Mouse (Mus musculus): ENCODE results near the gene Ap5s1.

The Ap5s1 gene

GRCm38 (mm10) chr2:131206778-131207177 is at the start of gene Ap5s1:
Gene Ap5s1, plus strand, starts transcription at chr2:131207078.
- DNase-seq (ENCODE audit: low read depth): no peak

DNA sequence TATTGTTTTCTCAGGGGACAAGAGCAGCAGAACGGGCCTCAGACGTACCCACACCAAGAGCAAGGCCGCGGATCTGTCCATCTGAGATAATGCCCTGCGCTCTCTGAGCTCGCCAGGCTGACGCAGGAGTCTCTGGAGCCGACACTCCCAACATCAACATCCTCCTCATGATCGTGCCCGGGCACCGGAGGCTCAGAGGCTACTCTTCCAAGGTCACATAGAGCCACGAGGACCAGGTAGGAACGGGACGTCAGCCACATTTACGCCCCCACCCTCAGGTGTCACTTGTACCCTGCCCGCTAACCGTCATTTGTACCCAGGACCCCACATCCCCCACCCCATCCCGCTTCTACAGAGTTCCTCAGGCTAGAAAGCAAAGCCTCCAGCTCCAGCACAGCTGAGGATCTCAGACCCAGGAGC is 47.4 kb upstream of the Ap5s1 start:
- no peak for DNase-seq (ENCODE audit: low read depth)

GRCm38 (mm10) chr2:131159938-131160581 is 46.8 kb upstream of the Ap5s1 start, which contains the start of gene 1700037H04Rik:
Gene 1700037H04Rik, minus strand, starts transcription at chr2:131160081.
- DNase-seq (ENCODE audit: low read depth): peak; percentile 100

DNA sequence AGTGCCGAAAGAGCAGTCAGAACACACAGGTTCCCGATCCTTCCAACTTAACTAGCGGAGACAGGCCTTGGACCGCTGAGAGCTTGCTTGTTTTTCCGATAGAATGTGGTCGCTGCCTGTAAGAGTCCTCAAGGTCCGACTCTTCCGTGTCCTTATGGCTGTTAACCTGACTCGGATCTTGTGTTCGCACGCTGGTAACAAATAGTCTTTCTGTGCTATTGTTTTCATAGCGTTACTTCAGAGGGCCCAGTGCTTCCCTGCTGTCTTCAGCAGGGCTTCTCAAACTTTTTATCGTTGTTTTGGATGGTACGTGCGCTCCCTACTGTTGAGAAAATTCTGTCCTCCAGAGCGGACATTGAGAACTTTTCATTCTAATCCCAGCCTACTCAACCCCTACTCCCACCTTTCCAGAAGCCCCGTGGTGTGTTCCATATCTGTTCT is 46.2 kb upstream of the Ap5s1 start:
- no peak for DNase-seq (ENCODE audit: low read depth)

- DNase-seq (ENCODE audit: low read depth): no peak
Observed at GRCm38 (mm10) chr2:131163924-131164323, 43.0 kb upstream of the Ap5s1 start.

DNA sequence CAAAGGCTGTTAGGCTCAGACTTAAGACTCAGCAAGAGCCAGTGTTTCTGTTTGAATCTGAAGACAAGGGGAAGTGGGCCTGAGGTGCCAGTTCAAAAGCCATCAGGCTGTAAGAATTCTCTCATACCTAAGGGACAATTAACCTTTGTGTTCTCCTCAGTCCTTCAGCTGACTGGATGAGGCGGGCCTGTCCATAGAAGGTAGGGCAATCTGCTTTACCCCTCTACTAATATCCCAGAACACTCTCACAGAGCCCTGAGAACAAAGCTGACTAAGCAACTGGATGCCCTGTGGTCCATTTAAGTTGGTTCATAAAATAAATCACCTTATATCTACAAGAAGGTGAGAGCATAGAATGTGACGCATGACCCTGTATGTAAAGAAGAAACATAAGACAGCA is 40.7 kb upstream of the Ap5s1 start:
- no peak for DNase-seq (ENCODE audit: low read depth)

DNA sequence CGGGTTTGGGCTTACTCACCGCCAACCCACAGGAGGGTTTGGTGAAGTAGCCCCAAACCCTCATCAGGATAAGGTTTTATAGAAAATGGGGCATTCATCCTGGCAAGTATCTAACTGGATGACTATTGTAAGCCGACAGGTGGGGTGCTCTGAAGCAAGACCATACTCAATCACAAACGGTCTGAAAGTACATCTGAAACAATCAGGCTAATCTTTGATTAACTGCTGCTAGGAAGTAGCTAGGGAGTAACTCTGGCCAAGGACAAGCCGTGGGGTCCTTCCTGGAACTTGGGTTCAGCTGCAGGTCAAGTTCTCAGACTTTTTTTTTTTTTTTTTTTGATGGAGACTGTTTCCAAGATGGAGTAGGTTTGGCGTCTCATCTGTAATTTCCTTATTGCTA is 38.9 kb upstream of the Ap5s1 start:
- no peak for DNase-seq (ENCODE audit: low read depth)

GRCm38 (mm10) chr2:131168914-131169313 is 38.0 kb upstream of the Ap5s1 start:
- DNase-seq (ENCODE audit: low read depth): no peak

DNA sequence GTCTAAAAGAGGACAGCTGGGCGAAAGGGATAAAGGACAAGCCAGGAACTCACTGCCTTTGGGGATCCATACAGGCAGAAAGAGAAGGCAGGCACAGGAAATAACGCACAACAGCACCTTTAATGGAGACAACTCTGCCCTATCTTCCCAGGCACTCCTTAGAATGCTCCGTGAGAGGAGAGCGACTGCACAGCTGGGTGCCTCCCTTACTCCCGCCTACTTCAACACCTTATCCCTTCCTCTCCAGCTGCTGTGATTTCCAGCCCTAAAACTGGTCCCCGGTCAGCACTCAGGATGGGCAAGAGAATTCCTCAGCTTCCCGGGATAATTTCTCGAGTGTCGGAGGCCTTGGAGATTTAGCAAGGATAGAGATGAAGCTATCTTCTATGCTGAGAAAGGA is 35.9 kb upstream of the Ap5s1 start:
- DNase-seq (ENCODE audit: low read depth): no peak

- peak; percentile 56 for DNase-seq (ENCODE audit: low read depth)
Observed at GRCm38 (mm10) chr2:131171401-131172104, 35.3 kb upstream of the Ap5s1 start.

GRCm38 (mm10) chr2:131172322-131172721 is 34.6 kb upstream of the Ap5s1 start:
- no peak for DNase-seq (ENCODE audit: low read depth)

DNA sequence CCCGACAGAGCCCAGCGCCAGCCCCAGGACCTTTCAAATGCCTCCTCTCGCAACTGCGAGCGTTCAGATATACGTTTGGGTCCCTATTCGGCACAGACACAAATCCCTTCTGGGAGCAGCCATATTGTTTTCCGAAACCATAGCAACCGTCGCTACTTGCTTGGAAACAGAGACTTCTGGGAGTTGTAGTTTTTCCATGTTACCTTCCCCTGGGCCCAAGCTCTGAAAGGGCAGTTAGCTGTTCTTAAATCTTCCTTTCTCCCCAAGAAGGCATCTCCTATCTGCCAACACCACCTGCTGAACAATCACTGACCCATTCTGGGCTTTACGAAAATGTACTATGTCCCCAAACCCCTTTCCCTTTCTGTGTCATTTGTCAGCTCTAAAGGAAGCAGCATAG is 32.2 kb upstream of the Ap5s1 start:
- peak; percentile 91 for DNase-seq (ENCODE audit: low read depth)

DNA sequence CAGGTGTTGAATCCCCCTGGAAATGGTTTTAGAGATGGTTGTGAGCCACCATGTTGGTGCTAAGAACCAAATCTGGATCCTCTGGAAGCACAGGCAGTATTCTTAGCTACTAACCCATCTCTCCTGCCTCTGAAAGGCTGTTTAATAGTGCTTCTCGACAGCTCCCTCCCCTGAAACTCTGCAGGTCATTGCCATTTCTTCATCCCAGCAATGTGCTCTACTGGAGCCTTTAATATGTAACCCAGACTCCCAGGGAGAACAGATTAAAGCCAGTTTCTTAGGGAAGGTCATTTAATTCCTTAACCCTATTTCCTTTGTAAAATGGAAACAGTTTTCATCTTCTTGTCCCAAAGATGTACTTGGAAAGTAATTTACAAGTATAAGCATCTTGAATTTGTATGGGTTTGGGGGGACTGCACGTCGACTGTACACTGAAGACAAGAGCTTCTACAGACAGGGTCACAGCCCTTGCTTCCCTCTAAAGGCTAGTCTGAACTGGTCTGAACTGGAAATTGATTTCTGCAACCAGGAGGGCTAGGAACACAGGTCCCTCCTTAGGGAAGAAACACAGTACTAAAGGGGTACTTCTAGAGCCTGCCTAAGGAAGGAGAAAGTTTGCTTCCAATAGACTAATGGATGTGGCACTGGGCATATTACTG is 31.5 kb upstream of the Ap5s1 start:
- no peak for DNase-seq (ENCODE audit: low read depth)

- no peak for DNase-seq (ENCODE audit: low read depth)
Observed at GRCm38 (mm10) chr2:131175945-131176309, 31.0 kb upstream of the Ap5s1 start.

- no peak for DNase-seq (ENCODE audit: low read depth)
Observed at GRCm38 (mm10) chr2:131176491-131176890, 30.4 kb upstream of the Ap5s1 start.

DNA sequence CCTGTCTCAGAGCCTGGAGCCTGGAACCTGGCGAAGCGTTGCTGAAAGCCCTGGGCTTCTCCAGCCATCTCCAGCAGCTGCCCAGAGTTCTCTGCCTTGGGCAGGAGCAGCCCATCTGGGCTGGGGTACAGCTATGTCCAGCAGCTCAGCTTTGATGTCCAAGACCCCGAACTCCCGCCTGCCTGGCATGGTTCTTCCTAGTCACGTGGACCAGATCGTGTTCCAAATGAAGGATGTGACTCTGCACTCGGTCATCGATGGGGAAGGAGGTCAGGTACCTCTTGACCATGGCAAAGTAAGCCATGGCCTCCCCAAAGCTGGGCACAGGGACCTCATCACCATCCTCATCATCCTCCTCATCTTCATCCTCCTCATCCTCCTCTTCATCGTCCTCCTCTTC is 28.9 kb upstream of the Ap5s1 start:
- no peak for DNase-seq (ENCODE audit: low read depth)

- no peak for DNase-seq (ENCODE audit: low read depth)
Observed at GRCm38 (mm10) chr2:131178828-131179245, 28.0 kb upstream of the Ap5s1 start.

GRCm38 (mm10) chr2:131179246-131179886 is 27.5 kb upstream of the Ap5s1 start:
- peak; percentile 72 for DNase-seq (ENCODE audit: low read depth)

- peak; percentile 86 for DNase-seq (ENCODE audit: low read depth)
Observed at GRCm38 (mm10) chr2:131179990-131180587, 26.8 kb upstream of the Ap5s1 start, which contains the start of gene Cenpb. Gene Cenpb, minus strand, starts transcription at chr2:131180067.

DNA sequence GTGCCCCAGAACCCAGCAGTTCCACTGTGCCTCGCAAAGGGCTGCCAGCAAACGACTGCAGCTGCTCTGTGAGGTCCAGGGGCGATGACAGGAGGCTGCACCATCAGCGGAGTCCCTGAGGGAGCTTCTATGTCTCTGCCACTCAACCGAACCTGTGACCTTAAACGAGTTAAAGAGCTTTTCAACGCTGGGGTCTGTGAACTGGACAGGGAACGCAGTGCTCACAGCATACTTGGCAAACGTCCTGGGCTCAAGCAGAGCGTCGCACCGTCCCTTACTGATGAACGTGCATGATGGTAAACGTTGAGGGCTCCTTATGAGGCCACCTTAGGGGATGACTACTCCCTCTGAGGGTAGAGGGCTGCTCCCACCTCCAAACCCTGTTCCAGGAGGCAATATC is 20.5 kb upstream of the Ap5s1 start:
- no peak for DNase-seq (ENCODE audit: low read depth)

DNA sequence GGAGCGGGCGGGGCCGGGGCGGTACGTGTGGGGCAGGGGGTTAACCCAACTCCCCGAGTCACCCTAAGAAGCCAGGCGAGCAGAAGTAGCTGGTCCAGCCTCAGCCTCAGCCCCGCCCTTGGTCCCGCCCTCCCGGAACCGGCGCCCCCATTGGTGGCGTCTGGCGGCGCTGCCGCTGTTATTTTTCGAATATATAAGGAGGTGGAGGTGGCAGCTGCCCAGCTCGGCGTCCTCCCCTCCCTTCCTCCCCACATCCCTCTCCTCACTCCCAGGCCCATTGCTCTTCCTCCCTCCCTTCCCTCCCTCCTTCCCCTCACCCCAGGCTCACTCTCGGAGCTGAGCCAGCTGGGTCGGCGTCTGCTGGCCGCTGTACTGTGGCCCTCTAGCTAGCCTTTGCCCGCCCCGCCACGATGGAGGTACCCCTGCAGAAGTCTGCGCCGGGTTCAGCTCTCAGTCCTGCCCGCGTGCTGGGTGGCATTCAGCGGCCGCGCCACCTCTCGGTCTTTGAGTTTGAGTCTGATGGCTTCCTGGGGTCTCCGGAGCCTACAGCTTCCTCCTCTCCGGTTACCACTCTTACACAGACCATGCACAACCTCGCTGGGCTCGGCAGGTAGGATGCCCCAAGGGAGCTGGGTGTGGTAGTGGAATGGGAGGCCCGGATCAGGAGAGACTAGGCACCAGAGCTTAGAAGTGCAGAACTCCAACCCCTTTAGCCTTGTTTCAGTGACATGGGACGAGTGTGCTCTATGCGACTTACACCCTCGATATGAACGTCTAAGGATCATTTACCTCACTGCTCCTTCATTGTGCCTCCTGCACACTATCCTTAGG is 19.9 kb upstream of the Ap5s1 start, which contains the start of the genes Cdc25b and Spef1:
Gene Cdc25b, plus strand, starts transcription at position 179 of the 831 bp plus-strand sequence.
Gene Spef1, minus strand, starts transcription at position 512 of the 831 bp plus-strand sequence.
- DNase-seq (ENCODE audit: low read depth): peak; percentile 93
